Mouse (Mus musculus) spleen, adult 2 months (tissue): ENCODE measurements around the gene Ggt1.

Experiments used
- CTCF ChIP-seq: fragments of 200-500 bp; IDR thresholded peaks from 2 replicates; pipeline ENCODE4 v1.5.1; 2011; ENCODE audit warnings: mild to moderate bottlenecking, inconsistent platforms; ENCODE audit not compliant: insufficient read depth, insufficient read length, insufficient replicate concordance; ENCODE audit errors: extremely low read depth
- POLR2A ChIP-seq: fragments of 200-500 bp; IDR thresholded peaks from 2 replicates; pipeline ENCODE4 v1.6.1; 2011; ENCODE audit warnings: low read depth, low read length, inconsistent platforms

DNA sequence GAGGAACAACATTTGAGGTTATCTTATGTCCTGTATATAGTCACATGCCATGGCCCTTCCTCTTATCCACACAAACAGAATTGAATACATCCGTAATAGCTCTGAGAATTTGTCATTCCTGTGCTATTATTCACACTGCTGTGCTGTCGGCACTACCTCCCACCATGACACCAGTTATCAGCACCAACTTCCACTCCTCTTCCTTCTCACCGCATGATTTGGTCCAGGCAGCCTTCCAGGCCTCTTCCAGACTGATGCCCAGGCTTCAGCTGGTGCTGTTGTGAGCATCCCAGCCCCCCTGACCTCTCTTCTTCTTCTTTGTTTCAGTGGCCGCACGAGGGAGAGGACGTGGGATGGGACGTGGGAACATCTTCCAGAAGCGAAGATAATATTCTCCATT lies 26.5 kb upstream of the Ggt1 start:
- TF ChIP-seq CTCF (no peak), POLR2A (no peak)
